Mouse (Mus musculus): ENCODE results near the gene Rnf26. TPM values are rescaled to one million over a fixed set of nuclear protein-coding genes. Genes with fewer than 3 reads are reported as not detected.
A peak's percentile ranks its signal among the peaks of the same experiment; 100 is the strongest.
"Not testable (repeated sequence)": the region's sequence is repeated elsewhere in the genome, so short reads cannot be mapped to it uniquely, and the experiment has no call there.

Gene Rnf26
- total RNA-seq, 2 experiments from 2014 or later: 30.3 to 33.0 TPM

GRCm38 (mm10) chr9:44125546-44126428, 12.5 kb upstream of the Rnf26 start:
- DNase-seq (ENCODE audit: extremely low spot score in 1 of 2, low spot score in 1 of 2): peak; percentile 80 to 94

GRCm38 (mm10) chr9:44125026-44125425, 11.7 kb upstream of the Rnf26 start:
- no peak for DNase-seq (ENCODE audit: extremely low spot score in 1 of 2, low spot score in 1 of 2)

- DNase-seq (ENCODE audit: extremely low spot score in 1 of 2, low spot score in 1 of 2): no peak
Measured at GRCm38 (mm10) chr9:44124317-44124716, 11.0 kb upstream of the Rnf26 start.

- no peak for DNase-seq (ENCODE audit: extremely low spot score in 1 of 2, low spot score in 1 of 2)
Measured at GRCm38 (mm10) chr9:44119948-44120465, 6.7 kb upstream of the Rnf26 start.

- peak in 1 of 2 experiments; percentile 55 for DNase-seq (ENCODE audit: extremely low spot score in 1 of 2, low spot score in 1 of 2)
Measured at GRCm38 (mm10) chr9:44119011-44119410, 5.7 kb upstream of the Rnf26 start.

- no peak for DNase-seq (ENCODE audit: extremely low spot score in 1 of 2, low spot score in 1 of 2)
Measured at GRCm38 (mm10) chr9:44116182-44116581, 2.9 kb upstream of the Rnf26 start.

- no peak for DNase-seq (ENCODE audit: extremely low spot score in 1 of 2, low spot score in 1 of 2)
Measured at GRCm38 (mm10) chr9:44115599-44115998, 2.3 kb upstream of the Rnf26 start.

GRCm38 (mm10) chr9:44114453-44114852, 1.1 kb upstream of the Rnf26 start:
- no peak for DNase-seq (ENCODE audit: extremely low spot score in 1 of 2, low spot score in 1 of 2)

GRCm38 (mm10) chr9:44111909-44112308, 1.4 kb downstream of the Rnf26 start:
- not testable (repeated sequence) for DNase-seq (ENCODE audit: extremely low spot score in 1 of 2, low spot score in 1 of 2)

GRCm38 (mm10) chr9:44109360-44110095, 3.8 kb downstream of the Rnf26 start:
- peak; percentile 80 to 91 for DNase-seq (ENCODE audit: extremely low spot score in 1 of 2, low spot score in 1 of 2)

GRCm38 (mm10) chr9:44108269-44109055, 4.9 kb downstream of the Rnf26 start:
- no peak for DNase-seq (ENCODE audit: extremely low spot score in 1 of 2, low spot score in 1 of 2)

GRCm38 (mm10) chr9:44107557-44108179, 5.6 kb downstream of the Rnf26 start:
- DNase-seq (ENCODE audit: extremely low spot score in 1 of 2, low spot score in 1 of 2): peak; percentile 52 to 71

- peak; percentile 44 to 64 for DNase-seq (ENCODE audit: extremely low spot score in 1 of 2, low spot score in 1 of 2)
Measured at GRCm38 (mm10) chr9:44107110-44107509, 6.2 kb downstream of the Rnf26 start, which contains the start of gene C1qtnf5. TSS of gene C1qtnf5 (plus strand) at chr9:44107245.

GRCm38 (mm10) chr9:44106596-44106995, 6.7 kb downstream of the Rnf26 start:
- no peak for DNase-seq (ENCODE audit: extremely low spot score in 1 of 2, low spot score in 1 of 2)

- no peak for DNase-seq (ENCODE audit: extremely low spot score in 1 of 2, low spot score in 1 of 2)
Measured at GRCm38 (mm10) chr9:44106182-44106581, 7.1 kb downstream of the Rnf26 start.

- DNase-seq (ENCODE audit: extremely low spot score in 1 of 2, low spot score in 1 of 2): no peak
Measured at GRCm38 (mm10) chr9:44105781-44106180, 7.5 kb downstream of the Rnf26 start.

- no peak for DNase-seq (ENCODE audit: extremely low spot score in 1 of 2, low spot score in 1 of 2)
Measured at GRCm38 (mm10) chr9:44104881-44105280, 8.4 kb downstream of the Rnf26 start.

- DNase-seq (ENCODE audit: extremely low spot score in 1 of 2, low spot score in 1 of 2): no peak
Measured at GRCm38 (mm10) chr9:44101490-44101889, 11.8 kb downstream of the Rnf26 start, which contains the start of gene Mfrp. TSS of gene Mfrp (plus strand) at chr9:44101729.

- DNase-seq (ENCODE audit: extremely low spot score in 1 of 2, low spot score in 1 of 2): peak in 1 of 2 experiments; percentile 43
Measured at GRCm38 (mm10) chr9:44096536-44096935, 16.8 kb downstream of the Rnf26 start.

- no peak for DNase-seq (ENCODE audit: extremely low spot score in 1 of 2, low spot score in 1 of 2)
Measured at GRCm38 (mm10) chr9:44095781-44096180, 17.5 kb downstream of the Rnf26 start.

All from layer of hippocampus, postnatal 25 days (tissue).